Mouse (Mus musculus): ENCODE measurements around the gene Golga5.

The Golga5 gene

DNA sequence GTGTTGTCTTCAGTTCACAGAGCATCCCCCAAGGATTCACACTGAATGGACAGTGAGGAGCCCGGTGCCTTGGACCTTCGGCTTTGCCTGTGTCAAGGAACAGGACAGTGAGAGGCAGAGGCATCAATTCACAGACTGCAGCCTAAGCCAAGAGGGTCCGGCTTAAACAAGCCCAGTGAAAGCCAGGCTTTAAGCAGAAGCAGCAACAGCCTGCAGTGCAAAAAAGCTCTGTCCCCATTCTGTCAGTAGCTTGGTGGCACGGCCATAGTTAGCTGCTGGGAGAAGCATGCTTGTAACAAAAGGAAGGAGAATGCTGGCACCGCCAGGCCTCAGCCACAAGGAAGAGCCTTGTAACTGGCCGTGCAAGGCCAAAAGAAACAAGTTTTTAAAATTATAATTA is 45.2 kb downstream of the Golga5 start:
- DNase-seq (ENCODE audit: low spot score in 2 of 2), result no peak

DNA sequence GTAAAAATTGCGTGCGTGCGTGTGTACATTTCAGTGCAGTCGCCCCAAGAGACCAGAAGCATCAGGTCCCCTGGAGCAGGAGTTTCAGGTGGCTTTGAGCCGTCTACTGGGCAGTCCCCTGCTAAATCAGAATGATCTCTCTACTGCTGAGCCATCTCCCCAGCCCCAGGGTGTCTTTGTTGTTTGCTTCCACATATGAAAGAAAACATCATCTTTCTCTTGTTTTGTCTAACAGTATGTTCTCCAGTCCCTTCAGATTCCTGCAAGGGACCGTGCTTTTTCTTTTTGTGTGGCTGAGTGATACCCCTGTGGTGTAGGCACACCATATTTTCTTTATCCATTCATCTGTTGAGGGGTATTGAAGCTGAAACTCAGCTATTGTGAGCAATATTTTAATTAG is 45.8 kb downstream of the Golga5 start:
- DNase-seq (ENCODE audit: low spot score in 2 of 2), result no peak

DNA sequence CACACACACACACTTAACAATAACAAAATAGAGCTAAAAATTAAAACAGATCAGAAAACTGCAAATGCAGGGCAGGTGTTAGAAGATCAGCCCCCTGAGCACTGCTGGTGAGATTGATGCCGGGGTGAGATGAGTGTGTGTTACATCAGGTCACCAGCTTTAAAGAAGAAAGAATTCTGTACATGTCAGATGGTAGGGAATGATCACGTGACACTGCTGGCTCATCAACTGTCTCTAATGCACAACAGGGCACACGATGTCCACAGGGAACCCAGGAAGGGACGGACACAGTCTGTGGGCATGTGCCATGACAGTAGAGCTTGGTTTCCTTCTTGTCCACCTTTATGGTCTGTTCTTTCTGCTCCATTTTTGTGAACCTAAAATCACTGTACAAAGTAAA is 47.2 kb downstream of the Golga5 start:
- no peak for DNase-seq (ENCODE audit: low spot score in 2 of 2)

DNA sequence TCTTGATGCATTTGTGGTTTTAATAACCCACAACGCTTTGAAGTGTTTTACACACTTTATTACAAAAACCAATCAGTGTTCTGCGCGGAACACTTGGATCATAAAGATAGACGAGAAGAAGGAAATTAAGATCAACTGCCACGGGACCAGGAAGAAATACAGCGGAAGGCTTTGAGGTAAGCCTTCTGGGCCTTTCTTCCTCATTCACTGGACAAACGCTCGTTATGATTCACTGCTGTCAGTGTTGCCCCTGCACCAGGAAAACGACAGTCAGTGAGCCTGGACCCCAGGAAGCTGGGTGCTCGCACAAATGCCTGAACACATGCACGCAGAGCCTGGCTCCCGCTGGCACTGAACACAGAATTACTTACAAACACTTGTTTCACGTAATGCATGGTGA is 48.7 kb downstream of the Golga5 start:
- DNase-seq (ENCODE audit: low spot score in 2 of 2), result no peak

DNA sequence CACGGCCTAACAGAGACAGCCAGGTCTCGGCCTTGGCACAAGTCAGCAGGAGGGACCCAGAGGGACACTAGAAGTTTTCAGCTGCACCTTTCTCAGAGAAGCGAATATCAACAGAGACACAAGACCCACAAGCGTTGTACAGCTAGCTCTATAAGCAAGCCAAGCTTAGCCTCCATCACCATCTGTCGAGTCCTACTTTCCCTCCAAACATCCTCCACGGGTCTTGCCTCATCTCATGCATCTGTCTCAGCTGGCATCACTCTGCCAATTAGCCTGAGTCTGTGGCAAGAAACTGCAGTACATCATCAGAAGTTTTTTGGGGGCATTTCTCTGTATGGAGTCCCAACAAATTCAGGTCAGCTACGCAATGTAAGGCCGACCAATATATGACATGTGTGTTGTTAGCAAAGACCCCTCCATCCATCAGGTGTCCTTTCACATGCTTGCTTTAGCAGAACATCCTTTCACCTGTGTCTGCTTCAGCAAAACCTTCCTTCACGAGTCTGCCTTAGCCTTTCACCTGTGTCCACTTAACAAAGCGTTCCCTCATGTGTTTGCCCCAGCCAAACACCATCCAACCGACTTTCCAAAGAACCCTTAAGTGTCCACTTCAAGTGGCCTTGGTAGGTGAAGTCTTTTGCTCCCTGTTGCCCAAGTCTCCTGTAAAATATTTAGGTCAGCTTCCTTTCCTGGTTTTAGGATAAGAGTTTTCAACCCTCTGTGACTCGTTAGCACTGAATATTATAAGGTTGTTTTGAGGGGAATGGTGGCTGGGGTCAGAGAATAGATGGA is 51.2 kb downstream of the Golga5 start:
- no peak for DNase-seq (ENCODE audit: low spot score in 2 of 2)

DNA sequence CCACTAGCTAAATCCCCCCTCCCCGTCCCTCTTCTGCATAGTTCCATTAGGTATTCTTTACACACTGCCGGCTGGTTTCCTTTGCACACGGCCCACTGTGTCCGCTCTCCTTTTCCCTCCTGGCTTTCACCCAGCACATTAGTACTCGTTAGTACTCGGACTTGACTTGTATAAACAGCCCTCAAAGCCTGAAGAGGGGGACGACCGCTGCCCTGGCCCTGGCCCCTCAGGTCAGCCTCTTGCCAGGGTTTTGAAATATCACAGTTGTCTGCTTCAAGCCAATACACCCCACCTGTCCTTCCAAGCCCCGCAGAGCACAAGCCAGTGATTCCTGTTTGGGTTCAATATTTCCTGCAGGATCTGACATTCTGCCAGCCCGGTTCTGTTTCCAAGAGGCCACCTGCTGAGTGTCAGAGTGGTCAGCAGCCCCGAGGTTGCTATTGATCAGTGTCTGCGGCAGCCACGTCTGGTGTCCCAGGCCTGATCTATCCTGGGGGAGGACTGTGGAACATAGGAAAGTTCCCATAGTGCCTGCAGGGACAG is 52.9 kb downstream of the Golga5 start:
- no peak for DNase-seq (ENCODE audit: low spot score in 2 of 2)

DNA sequence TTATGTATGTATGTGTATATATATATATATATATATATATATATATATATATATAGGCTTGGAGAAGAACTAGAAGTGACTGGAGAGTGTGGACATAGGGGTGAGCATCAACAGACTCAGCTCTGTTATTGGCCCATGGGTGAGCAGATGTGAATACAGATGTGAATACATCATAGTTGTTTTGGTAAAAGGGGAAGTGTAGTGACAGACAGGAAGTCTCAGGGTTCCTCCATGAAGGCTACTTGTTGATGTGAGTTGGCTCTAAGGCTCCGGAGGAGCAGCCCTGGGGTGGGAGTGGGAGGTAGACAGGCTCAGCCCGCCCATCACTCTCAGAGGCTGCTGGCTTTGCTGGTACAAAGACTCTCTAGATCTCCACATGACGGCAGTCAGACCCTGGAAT is 55.3 kb downstream of the Golga5 start:
- no peak for DNase-seq (ENCODE audit: low spot score in 2 of 2)

DNA sequence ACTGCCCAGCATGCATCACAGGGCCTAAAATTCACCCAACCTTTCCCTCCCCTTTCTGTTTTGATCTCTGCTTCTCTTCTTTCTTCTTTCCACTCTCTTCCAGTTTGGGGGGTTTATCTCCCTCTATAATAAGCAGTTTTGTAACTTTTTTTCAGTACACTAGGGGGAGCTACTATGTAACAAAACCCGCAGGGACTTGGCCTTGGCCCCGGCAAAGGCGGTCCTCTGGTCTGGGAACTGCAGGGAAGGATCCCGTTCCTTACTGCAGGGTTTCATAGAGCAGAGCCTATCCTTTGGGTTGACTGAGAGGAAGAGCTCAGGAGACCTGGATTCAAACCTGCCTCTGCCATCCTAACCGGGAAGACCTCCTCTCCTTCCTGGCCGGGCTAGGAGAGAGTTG is 55.8 kb downstream of the Golga5 start:
- no peak for DNase-seq (ENCODE audit: low spot score in 2 of 2)

DNA sequence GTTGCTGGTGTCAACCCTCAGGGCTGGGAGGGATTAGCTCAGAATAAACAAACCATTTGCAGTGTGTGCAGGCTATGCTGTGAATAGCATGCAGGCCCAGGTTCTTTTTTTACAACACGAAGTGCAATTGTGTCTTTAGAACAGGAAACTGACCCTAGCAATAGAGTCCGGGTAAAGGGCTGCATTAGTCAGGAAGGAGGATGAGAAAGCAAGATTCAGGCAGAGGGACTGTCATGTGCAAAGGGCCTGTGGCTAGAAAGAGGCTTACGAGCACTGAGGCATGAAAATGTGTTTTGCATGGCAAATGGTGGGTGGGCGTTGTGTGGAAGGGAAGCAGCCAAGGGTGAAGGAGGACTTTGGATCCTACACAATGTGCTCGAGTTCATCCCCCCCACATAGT is 59.1 kb downstream of the Golga5 start:
- DNase-seq (ENCODE audit: low spot score in 2 of 2), result no peak

DNA sequence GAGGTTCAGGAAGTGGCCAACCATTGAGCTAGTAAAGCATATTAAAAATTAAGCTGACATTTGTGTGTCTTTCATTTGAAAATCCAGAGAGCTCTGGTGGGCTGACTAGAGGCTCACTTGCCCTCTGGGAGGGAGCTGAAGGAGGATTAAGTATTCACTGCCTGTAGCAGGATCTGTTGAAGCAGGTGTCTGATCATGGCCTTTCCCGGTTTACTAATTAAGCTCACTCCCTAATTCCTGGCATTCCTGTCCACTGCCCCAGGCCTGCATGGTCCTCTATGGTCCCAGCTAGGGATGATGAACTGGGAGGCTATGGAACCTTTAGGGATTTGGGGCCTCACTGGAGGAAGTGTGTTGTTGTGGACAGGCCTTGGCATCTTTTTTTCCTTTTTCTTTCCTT is 66.9 kb downstream of the Golga5 start:
- no peak for DNase-seq (ENCODE audit: low spot score in 2 of 2)

DNA sequence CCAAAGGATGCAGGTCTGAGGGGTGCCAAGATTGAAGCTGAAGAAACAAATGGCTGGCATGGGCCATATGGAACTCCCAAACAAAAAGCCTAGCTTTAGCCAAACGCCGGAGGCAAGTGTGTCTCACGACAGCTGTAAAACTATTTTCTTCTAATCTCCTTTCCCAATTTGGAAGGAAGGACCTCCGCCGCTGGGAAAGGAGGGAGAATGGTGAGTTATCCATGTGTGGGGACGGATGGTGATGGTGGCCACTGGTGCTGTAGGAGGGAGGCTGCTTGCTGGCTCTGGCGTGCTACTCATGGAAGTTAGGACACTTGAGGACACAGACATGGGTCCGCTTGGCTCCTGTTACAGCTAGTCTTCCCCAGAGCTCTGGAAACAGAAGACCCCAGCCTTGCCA is 71.3 kb downstream of the Golga5 start:
- DNase-seq (ENCODE audit: low spot score in 2 of 2), result no peak

DNA sequence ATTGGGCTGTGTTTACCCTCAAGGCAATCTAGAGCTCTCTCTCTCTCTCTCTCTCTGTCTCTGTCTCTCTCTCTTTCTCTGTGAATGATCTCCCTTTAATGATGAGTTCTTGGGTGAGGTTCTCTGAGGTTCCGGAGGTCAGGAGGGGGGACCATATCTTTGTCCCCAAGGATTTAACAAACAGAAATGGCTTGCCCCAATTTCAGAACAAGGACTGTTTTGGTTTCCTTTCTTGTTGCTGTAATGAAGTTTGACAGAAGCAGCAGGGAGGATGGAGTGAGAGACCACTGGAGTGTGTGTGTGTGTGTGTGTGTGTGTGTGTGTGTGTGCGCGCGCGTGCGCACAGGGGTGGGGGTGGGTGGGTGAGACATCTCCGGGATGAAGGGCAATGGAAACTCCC is 72.2 kb downstream of the Golga5 start:
- no peak for DNase-seq (ENCODE audit: low spot score in 2 of 2)

DNA sequence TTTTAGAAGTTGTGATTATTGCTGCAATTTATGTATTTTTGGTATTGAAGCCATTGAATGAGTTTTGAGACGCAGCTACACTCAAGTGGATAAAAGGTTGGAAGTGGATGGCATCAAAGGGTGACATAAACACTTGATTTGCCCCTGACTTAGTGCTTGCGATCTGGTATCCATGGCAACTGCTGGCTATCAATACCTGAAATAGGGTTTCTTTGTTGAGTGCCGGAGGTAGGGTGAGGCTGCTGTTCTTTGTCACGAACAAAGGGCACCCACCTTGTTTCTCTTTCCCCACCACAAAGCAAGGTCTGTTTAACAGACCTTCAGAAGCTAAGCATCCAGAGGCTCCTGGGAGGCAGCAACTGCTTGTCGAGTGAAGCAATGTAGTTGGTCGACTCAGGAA is 76.2 kb downstream of the Golga5 start:
- DNase-seq (ENCODE audit: low spot score in 2 of 2), result no peak
